Mouse (Mus musculus) G1E (cell line): ENCODE results near the gene Dusp5. TPM values are rescaled to one million over a fixed set of nuclear protein-coding genes. Genes with fewer than 3 reads are reported as not detected.

Source experiments
- ATAC-seq: 2 replicates; pipeline ENCODE4 v1.8.0; 2016; ENCODE audit warnings: mild to moderate bottlenecking; ENCODE audit not compliant: insufficient number of reproducible peaks, poor library complexity, low FRiP score, severe bottlenecking; ENCODE audit errors: extremely low read depth
- DNase-seq: peaks from one replicate; pipeline ENCODE4 v3.0.0; 2012; ENCODE audit warnings: low spot score
- H3K27me3 ChIP-seq: 2 replicates; pipeline ENCODE4 v1.6.1; 2012; ENCODE audit warnings: mild to moderate bottlenecking, low read length, inconsistent platforms; ENCODE audit not compliant: insufficient read depth
- H3K36me3 ChIP-seq: replicated peaks from 2 replicates; pipeline ENCODE3; 2012; ENCODE audit warnings: mild to moderate bottlenecking, inconsistent platforms
- H3K4me1 ChIP-seq: 2 replicates; pipeline ENCODE4 v1.6.1; 2012; ENCODE audit warnings: low read depth, low read length, inconsistent platforms, mixed read lengths; ENCODE audit not compliant: insufficient read depth
- H3K4me3 ChIP-seq: 2 replicates; pipeline ENCODE4 v1.5.1; 2012; ENCODE audit warnings: low read depth, mild to moderate bottlenecking, inconsistent platforms, low read length, moderate library complexity, mixed read lengths
- H3K9me3 ChIP-seq: replicated peaks from 2 replicates; pipeline ENCODE4 v1.6.1; 2012; ENCODE audit warnings: inconsistent platforms
- CTCF ChIP-seq: IDR thresholded peaks from 2 replicates; pipeline ENCODE4 v1.5.1; 2012; ENCODE audit warnings: low read depth, low read length, inconsistent platforms, mixed read lengths
- GATA1 ChIP-seq: IDR thresholded peaks from 2 replicates; pipeline ENCODE4 v1.6.1; 2012; ENCODE audit warnings: borderline replicate concordance, low read length, inconsistent platforms, mixed read lengths
- GATA2 ChIP-seq: IDR thresholded peaks from 2 replicates; pipeline ENCODE4 v1.6.1; 2012; ENCODE audit warnings: low read depth, low read length, inconsistent platforms, borderline replicate concordance
- POLR2AphosphoS5 ChIP-seq: IDR thresholded peaks from 2 replicates; pipeline ENCODE4 v1.6.1; 2012; ENCODE audit warnings: low read depth, low read length, inconsistent platforms; ENCODE audit not compliant: insufficient replicate concordance
- TAL1 ChIP-seq: conservative IDR thresholded peaks from 2 replicates; pipeline ENCODE4 v1.6.1; 2012; ENCODE audit warnings: low read depth, low read length, inconsistent platforms, mixed read lengths
- polyA plus RNA-seq: library from polyadenylated mRNA; stranded (reverse); fragments of >175 nt; gene quantifications from 2 replicates; pipeline ENCODE4 v1.2.3, GENCODE M21; 2012
- total RNA-seq, 2 experiments: library from RNA; stranded (forward) in 1 of 2; stranded (reverse) in 1 of 2; fragments of 200-1000 nt in 1 of 2; fragments of >200 nt in 1 of 2; fragmentation: Nextera tagmentation in 1 of 2; gene quantifications; 2 replicates each; pipeline ENCODE4 v1.2.3; 2014 to 2017

Gene Dusp5
- total and polyA plus RNA-seq, 3 experiments = 0.03 to 0.05 TPM; not detected in 1

DNA sequence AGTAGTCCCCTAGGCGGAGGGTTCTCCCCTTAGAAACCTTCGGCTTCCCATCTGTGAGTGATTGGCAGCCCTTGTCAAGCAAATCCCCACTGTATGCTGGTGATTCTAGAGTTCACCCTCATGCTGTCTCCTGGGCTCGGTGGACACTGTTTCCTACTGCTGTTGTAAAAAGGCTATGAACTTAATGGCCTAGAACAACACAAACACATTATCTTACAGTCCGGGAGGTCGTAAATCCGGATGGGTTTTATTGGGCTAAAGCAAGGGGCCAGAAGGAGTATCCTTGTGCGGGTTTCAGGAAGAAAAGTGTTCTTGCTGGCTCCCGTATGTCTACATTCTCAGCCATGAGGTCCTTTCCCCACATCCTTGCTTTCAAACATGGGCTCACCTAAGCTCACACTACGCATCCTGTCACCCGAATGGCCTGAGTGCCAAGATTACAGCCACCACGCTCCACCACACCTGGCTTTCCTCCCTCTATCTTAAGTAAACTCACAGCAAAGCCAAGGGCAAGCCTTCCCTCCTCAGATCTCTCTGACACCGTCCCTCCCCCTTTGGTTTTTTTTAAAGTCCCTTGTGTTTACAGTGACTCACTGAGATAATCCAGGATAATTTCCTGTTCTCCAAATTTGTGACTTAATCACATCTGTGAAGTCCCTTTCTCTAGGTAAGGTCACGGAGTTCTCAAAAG lies 17.5 kb upstream of the Dusp5 start:
- no peaks in the 10 kb centered on the region for H3K4me1 ChIP-seq
- H3K9me3 ChIP-seq = no peaks in the 10 kb centered on the region
- no peak for DNase-seq
- H3K4me3 ChIP-seq = no peak overlapping the region
- TF ChIP-seq POLR2AphosphoS5 = no peak
- no peak for TF ChIP-seq TAL1
- no peak for TF ChIP-seq CTCF
- H3K27me3 ChIP-seq = peaks cover 8% of the 10 kb centered on the region
- no peaks in the 10 kb centered on the region for H3K36me3 ChIP-seq
- ATAC-seq = no peak

DNA sequence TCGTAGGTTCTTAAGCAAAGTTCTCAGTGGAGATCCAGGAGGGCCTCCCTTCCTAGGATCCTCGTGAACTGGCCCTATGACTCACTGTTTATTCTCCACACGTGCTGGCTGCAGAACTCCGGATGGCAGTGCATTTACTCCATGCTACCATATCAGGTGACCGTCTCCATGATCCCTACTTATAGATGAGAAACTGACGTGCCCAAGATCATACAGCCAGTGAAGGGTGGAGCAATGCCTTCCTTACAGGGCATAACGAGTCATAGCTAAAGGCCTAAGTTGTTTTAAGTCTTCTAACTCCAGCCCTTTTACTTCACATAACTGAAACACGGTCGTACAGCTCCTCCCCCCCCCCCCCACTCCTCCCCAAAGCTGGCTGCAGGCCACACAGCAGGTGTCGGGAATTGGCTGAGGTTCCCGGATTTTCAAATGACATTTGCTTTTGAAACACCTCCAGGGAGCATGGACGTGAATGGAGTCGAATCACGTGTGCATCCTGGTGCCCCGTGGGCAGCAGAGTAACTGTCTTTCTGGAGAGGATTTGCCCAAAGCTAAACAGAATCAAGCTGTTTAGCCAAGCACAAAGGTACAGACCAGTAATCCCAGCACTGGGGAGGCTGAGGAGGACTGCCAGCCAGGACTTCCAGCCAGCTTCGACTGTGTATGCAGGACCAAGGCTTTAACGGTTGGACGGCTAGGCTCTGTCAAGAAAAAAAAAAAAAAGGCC lies 11.4 kb upstream of the Dusp5 start:
- Histone ChIP-seq H3K36me3 (no peaks in the 10 kb centered on the region), H3K4me3 (no peak overlapping the region), H3K27me3 (peaks cover 2% of the 10 kb centered on the region), H3K4me1 (no peaks in the 10 kb centered on the region), H3K9me3 (peaks cover 3% of the 10 kb centered on the region)
- ATAC-seq (no peak), DNase-seq (no peak)
- TF ChIP-seq GATA2 (no peak), TAL1 (no peak), POLR2AphosphoS5 (no peak), CTCF (no peak), GATA1 (no peak)

DNA sequence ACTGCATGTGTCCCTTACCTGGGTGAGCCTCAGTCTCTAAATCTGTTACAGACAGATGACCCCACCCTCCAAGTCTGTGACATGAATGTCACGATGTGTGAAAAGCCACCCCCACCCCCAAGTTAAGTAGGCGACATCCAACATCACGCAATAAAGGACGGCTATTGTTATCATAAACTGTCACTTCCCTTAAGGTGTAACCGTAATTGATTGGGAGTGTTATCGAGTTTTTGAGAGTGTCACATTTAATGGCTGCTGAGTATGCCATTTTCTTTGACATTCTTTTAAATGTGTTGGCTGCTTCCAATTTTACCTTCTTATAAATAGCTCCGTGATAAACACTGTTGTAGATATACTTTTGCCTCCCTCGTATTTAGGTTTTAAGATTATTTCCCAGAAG lies 9.4 kb upstream of the Dusp5 start:
- no peak for TF ChIP-seq POLR2AphosphoS5
- no peak for TF ChIP-seq GATA2
- no peak for TF ChIP-seq TAL1
- no peak for TF ChIP-seq GATA1
- TF ChIP-seq CTCF = no peak
- DNase-seq = no peak
- Histone ChIP-seq H3K9me3 (peaks cover 14% of the 10 kb centered on the region), H3K36me3 (no peaks in the 10 kb centered on the region), H3K4me1 (no peaks in the 10 kb centered on the region), H3K27me3 (no peaks in the 10 kb centered on the region), H3K4me3 (no peak overlapping the region)
- ATAC-seq = no peak

DNA sequence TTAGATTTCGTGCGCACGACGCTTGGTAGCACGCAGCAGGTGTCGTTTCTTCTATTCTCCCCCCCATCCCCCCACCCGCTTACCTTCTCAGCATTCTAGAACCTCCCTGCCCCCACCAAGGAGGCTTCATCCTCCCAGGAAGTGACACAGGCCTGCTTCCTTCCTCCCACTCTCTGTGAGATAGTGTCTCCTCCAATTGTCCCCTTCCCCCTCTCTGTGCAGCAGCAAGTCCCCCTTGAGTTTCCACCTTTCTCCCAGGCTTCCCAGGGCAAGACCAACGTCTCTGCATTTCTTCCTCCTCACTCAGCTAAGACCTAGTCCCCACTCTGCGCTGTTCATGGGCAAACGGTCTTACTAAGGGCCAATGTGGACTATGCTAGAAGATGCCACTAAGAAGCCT lies 8.9 kb upstream of the Dusp5 start:
- DNase-seq (no peak), ATAC-seq (no peak)
- Histone ChIP-seq H3K9me3 (peaks cover 14% of the 10 kb centered on the region), H3K27me3 (no peaks in the 10 kb centered on the region), H3K4me1 (no peaks in the 10 kb centered on the region), H3K4me3 (no peak overlapping the region), H3K36me3 (no peaks in the 10 kb centered on the region)
- no peak for TF ChIP-seq POLR2AphosphoS5
- no peak for TF ChIP-seq CTCF
- TF ChIP-seq TAL1 = no peak
- no peak for TF ChIP-seq GATA1
- no peak for TF ChIP-seq GATA2

DNA sequence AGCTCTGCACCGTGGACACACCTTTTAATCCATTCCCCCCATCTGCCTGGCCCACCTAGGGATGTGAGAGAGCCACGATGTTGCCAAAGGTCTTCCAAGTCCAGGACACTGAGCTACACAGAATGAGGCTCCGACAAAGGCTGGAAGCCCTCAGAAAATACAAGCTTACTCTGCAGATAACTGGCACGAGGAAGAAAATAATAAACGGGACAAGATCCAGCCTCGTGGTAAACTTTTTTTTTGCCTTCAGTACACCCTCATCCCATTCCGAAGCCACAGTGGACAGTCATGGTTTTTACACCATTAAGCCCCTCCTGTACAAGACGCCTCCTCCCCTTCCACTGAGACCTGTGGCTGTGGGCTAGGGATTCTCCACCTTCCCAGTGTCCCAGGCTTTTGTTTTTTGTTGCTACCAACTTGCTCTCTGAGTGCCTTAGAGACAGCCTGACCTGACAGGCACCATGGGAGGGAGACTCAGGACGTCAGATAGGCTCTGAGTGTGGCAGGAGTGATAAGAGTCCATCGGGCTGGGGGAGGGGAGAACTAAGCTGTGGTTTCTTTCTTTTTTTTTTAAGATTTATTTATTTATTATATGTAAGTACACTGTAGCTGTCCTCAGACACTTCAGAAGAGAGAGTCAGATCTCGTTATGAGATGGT lies 7.6 kb upstream of the Dusp5 start:
- Histone ChIP-seq H3K36me3 (no peaks in the 10 kb centered on the region), H3K9me3 (peaks cover 22% of the 10 kb centered on the region), H3K4me3 (no peak overlapping the region), H3K4me1 (no peaks in the 10 kb centered on the region), H3K27me3 (no peaks in the 10 kb centered on the region)
- no peak for ATAC-seq
- TF ChIP-seq CTCF (no peak), GATA2 (no peak), POLR2AphosphoS5 (no peak), GATA1 (no peak), TAL1 (no peak)
- DNase-seq = no peak

DNA sequence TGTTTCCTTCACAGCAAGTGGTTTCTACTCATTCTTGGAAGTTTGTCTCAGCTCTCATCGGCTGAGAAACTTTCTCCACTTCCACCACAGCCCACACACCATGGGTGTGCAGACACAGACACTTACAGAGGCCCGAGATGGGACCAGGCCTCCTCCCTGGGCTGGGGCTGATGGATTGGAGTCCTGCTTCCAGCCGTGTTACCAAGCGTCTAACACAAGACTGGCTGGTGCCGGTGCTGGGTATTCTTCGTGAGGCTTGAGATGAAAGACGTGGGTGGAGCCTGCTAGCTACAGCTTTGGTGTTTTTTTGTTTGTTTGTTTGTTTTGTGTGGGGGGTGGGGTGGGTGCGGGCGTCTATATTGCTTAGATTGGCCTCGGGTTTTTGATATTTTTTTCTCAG lies 1.4 kb upstream of the Dusp5 start:
- DNase-seq = no peak
- no peaks in the 10 kb centered on the region for H3K36me3 ChIP-seq
- TF ChIP-seq TAL1 = no peak
- no peak for TF ChIP-seq GATA2
- no peak for TF ChIP-seq GATA1
- no peak for TF ChIP-seq POLR2AphosphoS5
- TF ChIP-seq CTCF = no peak
- ATAC-seq = no peak
- no peak overlapping the region for H3K4me3 ChIP-seq
- H3K4me1 ChIP-seq = no peaks in the 10 kb centered on the region
- no peaks in the 10 kb centered on the region for H3K27me3 ChIP-seq
- peaks cover 51% of the 10 kb centered on the region for H3K9me3 ChIP-seq
